Mouse (Mus musculus) right cerebral cortex, adult 2 months (tissue): ENCODE measurements around the gene Cd59a.

Source experiments
- DNase-seq, 2 experiments: peaks; one replicate each; pipeline ENCODE4 v3.0.0; 2021 to 2022; ENCODE audit warnings: low spot score in 2 of 2

Gene Cd59a

GRCm38 (mm10) chr2:104135920-104136319 is 40.3 kb downstream of the Cd59a start:
- DNase-seq = no peak

DNA sequence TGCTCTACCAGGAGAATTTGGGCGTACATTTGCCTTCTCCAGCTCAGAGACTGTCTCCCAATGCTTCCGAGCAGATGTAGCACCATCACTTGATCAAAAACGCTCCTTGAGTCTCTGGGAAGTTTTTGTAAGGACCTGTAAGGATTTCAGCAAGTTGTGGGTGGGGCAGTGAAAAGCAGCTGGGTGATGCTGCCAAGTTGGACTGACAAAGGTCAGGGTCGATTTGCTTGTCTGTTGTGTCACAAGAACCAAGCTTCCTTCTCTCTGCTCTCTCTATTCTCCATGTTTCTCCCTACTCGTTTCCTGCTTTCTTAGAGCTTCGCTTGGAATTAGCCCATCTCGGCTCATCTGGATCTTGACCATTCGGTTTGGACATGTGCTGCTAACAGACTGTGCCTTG is 46.5 kb downstream of the Cd59a start:
- no peak for DNase-seq

GRCm38 (mm10) chr2:104144004-104144403 is 48.4 kb downstream of the Cd59a start:
- DNase-seq = no peak

DNA sequence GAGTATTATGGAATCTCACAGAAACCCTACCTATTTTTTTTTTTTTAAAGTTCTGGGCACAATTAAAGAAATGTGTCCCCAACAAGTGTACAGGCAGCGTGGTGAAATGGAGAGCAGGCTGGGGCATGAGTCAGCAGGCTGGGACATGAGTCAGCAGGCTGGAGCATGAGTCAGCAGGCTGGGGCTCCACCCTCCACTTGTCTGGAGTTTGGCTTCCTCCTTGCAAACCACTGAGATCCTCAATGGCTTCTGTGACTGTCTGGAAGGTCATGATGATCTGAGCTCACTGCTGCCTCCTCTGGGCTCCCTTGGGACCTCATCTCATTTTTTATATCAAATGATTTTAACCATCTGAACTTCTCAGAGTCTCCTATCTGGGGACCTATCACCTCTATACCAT is 50.4 kb downstream of the Cd59a start:
- peak; percentile 48 to 58 for DNase-seq

- no peak for DNase-seq
Measured at GRCm38 (mm10) chr2:104147910-104148561, 52.4 kb downstream of the Cd59a start.

- no peak for DNase-seq
Measured at GRCm38 (mm10) chr2:104150608-104151397, 55.2 kb downstream of the Cd59a start.

DNA sequence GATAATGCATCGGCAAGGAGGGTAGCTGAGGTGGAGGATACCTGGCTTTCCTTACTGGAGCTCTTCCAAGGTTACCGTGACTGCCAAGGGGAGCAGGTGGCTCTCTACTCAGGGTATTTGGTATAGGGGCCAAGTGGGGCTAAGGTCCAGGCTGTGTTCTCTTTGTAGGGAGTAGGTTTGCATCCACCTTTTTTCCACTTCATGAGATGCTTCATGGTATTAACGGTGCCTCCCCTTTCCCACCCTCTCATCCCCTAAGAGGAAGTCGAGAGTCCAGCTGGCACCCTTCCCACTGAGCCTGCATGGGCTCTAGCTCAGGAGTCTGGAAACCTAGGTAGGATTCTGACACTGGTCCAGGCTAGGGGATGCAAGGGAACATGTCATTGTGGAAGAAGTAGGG is 57.7 kb downstream of the Cd59a start:
- DNase-seq = no peak

GRCm38 (mm10) chr2:104153876-104154275 is 58.3 kb downstream of the Cd59a start:
- no peak for DNase-seq

DNA sequence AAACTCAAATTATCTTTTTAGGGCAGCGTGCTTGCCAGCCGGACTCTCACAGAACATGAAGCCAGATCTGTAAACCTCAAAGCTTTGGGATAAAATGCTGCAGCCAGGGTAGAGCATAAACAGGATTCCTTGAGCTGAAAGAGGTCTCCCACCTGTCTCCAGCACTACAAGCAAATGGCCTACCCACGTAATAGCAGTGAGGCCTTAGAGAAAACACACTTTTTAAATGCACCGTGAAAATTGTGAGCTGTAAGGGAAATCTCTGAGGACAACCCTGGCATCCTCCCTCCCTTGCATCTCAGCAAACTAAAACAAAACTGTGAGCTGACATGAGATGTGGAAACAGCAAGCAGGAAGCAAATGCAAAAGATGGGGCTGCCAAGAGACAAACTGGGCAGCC is 62.2 kb downstream of the Cd59a start:
- DNase-seq = no peak

- no peak for DNase-seq
Measured at GRCm38 (mm10) chr2:104163418-104163817, 67.8 kb downstream of the Cd59a start.

GRCm38 (mm10) chr2:104163978-104164487 is 68.4 kb downstream of the Cd59a start:
- no peak for DNase-seq
